Mouse (Mus musculus) urinary bladder, adult 18-20 months (tissue): Measurements from ENCODE around the gene Upp1.

Experiments
- DNase-seq, 2 experiments: peaks; one replicate each; pipeline ENCODE4 v3.0.0; 2022; ENCODE audit warnings: low spot score in 2 of 2, mixed read lengths in 2 of 2

Upp1 gene

DNA sequence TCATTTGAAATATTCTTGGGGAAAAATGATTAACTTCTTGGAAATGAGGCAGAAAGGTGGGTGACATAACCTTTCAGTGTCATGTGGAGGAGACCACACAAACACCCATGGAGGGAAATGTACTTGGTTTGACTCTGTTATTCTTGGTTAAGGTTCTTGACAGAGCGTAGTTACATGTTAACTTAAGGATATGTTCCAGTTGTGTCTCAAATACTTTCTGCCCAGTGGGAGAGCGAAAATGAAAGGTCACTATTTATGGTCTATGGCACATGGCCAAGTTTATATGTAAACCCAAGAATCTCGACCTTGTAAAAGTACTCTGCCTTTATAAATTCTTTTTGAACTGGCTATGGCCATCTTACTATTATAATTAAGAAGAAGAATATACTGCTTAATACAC, 42.0 kb downstream of the Upp1 start:
- no peak for DNase-seq

DNA sequence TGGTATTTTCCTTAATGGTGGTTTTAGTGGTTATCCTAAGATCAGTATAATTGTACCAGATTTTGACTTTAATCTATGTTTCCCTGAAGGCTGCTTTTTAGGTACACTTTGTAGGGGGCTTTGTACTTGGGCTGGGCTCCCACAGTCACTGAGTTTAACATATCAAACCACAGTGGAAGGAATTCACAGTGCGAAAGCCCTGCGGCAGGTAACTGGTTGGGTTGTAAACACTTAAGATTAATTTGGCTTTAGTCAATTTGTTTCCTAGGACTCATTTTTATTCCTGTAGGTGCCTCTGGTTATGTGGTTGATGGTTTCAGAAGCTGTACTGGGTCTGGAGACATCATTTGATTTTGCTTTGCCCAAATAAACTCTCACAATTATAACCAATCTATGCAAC, 49.4 kb downstream of the Upp1 start:
- DNase-seq = no peak

DNA sequence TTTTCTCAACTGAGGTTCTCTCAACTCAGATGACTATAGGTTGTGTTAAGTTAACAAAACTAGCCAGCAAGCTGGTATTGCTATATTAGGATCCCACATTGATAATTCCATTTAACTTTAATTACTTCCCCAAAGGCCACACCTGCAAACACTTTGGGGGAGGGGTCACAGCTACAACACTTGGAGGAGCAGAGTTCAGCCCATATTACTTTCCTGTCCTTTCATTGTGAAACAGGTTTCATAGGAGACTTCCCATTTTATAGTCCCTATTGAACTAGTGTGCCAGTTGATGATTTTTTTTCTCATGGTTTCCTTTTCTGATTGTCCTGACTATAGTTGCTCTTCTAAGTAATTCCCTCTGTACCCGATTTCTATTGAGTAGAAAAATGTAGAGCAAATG, 63.6 kb downstream of the Upp1 start:
- no peak for DNase-seq
